Mouse (Mus musculus): ENCODE data around the gene Cryba2. TPM values are rescaled to one million over a fixed set of nuclear protein-coding genes. Genes with fewer than 3 reads are reported as not detected.

The Cryba2 gene
- total and polyA plus RNA-seq, 3 experiments = 0.52 to 1.8 (median 0.55) TPM

DNA sequence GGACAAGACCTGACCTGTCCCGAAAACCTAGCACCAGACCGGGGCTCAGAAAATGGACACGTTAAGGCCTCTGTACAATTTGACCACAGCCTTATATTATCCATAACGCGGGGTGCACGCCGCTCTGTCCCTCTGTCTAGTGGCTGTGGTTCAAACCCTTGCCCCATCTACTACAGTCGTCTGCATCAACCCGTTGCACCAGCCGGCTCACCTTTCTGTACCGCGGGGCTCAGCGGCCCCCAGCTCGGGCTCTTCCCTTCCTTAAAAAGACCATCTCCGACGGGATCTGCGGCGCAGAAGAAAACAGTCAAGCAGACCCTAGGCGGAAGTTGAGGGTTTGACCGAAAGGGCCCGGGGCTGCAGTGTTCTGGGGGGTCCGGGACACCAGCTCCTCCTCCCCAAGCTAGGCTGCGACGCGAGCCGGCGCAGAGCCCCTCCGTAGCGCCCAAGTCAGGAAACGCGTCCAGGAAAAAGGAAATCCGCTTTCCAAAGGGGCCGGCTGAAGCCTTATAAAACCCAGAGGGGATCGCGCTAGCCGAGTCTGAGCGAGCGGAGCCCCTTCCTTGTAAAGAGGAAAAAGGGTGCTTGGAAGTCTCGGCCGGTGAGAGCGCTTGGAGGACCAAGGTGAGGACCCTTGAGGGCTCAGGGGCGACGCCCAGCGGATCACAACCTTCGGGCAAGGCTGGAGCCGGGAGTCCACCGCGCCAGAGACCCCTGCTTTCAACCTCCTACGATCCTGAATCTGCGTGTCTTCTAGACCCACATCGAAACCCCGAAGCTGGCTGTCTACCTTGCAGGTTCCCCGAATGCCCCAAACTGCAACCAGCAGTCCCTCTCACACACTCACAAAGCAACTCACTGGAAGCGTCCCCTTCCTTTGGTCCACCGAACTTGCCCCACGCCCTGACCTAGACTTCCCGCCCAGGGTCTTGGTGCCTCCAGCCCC lies 8.5 kb downstream of the Cryba2 start:
- no peak for DNase-seq

DNA sequence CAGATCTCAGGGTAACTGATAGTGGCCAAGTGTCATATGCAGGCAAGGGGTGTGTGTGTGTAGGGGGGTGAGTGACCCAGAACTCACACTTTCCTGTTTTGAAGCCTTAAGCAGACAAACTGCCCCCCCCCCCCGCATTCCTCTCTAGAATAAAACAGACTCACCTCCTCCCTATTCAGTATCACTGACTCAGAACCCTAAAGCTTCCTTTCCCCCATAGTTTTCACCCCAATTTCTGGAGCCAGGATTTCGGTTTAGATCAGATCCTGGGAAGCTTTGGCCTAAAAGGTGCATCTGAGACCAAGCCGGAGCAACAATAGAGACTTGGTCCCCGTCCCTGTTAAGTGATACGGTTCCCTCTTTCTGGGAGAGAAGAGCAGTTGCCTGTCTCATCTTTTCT lies 9.5 kb downstream of the Cryba2 start:
- DNase-seq = no peak

DNA sequence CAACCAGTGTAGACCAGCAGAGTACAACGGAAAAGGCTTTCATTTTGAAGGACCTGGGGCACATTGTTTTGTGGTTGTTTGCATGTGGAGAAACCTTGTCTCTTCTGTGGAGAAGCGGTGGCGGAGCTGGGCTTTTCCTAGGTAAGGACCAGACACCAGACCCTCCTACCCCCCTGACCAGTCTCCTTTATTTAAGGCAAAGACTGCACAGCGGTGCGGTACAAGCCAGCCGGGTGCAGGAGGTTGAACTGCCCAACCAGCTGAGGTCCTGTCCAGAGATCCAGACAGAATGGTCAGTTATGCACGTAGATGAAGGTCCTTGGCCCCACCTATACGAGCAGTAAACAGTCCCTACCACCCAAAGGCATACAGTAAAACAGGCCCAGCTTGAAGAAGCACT lies 10.1 kb downstream of the Cryba2 start:
- no peak for DNase-seq

- peak; percentile 45 for DNase-seq
These were observed 10.7 kb downstream of the Cryba2 start for GRCm38 (mm10) chr1:74882055-74882734.

- peak; percentile 73 for DNase-seq
These were observed 12.1 kb downstream of the Cryba2 start for GRCm38 (mm10) chr1:74880785-74881360.

DNA sequence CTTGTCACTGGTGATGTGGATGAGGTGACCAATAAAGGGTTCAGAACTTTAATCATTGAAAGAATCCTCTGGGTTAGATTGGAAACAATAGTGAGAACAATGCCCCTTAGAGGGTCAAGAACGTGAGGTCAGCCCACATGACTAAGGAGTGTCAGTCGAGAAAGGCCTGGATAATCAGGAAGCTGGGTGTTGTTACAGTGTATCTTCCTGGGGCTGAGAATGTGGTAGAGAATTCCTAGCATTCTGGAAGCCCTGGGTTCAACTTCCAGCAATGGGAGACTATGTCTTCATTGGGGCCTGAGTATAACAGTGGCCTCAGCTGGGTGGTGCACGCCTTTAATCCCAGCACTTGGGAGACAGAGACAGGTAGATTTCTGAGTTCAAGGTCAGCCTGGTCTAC lies 15.7 kb downstream of the Cryba2 start:
- DNase-seq = no peak

DNA sequence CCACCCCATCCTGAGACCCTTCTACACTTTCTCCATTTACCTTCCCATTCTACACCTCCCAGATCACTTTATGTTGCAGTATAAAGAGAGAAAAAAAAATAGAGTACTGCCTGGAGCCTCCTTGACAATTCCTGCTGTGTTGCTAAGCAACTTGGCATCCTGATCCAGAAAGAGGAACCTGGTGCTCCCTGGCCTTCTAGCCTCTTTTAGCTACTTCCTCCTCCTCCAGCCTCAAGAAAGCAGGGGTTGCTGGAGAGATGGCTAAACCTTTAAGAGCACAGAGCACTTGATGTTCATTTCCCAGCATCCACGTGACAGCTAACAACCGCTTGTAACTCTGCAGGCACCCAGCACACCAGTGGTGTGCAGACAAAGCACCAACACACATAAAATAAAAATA lies 20.7 kb downstream of the Cryba2 start:
- DNase-seq = no peak

GRCm38 (mm10) chr1:74861783-74862182 lies 31.2 kb downstream of the Cryba2 start:
- DNase-seq = no peak

DNA sequence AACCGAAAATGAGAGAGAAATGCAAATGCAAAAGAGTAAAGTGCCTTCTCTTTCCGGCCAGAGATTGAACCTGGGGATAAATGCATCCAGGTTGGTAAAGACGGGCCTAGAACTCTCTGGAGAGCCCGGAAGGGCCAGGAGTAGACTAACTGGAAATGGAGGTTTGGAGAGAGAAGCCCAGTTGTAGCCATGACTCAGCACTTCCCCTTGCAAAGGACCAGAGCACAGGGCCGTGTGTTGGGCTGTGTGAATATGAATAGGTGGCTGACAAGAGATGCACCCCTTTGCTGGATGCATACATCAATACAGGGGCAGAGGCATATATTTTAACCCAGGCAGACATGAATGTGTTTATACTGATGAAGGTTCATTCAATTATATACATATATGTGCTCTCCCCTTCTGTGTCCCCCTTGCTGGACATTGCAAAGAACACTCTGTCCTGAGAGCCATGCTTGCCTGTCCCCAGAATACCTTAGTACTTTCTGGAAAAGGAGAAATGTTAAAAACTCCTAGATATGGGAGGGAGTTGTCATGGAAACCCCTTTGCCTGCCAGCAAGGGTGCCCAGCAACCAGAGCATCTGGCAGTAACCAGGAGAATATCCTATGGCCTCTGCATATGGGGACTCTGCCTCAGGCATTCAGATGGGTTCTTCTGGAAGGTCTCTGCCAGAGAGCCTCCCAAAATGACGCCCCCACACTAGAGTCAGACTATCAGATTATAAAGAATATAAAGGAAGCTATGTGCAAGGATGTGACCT lies 33.5 kb downstream of the Cryba2 start:
- DNase-seq = no peak

DNA sequence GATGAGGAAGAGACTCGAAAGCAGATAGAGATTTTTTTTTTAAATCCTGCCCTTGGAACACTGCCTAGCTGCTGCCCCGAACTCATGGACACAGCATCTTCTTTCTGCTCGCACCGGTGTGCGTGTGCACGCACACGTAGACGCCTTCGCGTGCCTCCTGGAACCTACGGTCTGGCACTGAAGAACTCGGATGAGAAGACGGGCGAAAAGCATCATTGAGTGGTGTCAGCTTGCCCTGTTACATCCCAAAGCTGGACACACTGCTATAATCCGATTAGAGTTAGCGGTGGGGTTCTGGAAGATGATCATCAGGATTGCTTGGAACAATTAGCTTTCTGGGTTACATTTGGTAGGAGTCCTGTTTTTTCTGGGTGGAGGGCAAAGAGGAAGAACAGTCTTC lies 34.1 kb downstream of the Cryba2 start:
- no peak for DNase-seq

GRCm38 (mm10) chr1:74858171-74858719 lies 34.7 kb downstream of the Cryba2 start:
- DNase-seq = peak; percentile 83

DNA sequence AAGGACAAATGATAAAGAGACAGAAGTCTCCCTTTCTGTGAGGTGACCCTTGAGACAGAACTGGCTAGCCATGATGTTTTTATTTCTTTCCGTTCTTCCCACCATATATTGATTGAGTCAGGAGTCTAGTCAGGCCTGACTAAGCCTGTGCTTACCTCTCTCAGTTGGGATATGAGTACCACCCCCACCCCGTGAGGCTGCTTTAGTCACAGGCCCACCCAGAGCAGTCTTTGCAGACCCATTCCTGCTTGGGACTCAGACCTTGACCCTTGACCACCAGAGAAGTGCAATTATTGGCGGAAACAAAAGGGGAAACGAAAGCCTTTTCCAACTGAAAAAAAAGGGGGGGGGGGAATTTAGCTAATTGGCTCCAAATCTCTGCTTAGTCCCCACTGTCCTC lies 35.3 kb downstream of the Cryba2 start:
- DNase-seq = no peak

- no peak for DNase-seq
These were observed 35.7 kb downstream of the Cryba2 start for GRCm38 (mm10) chr1:74857201-74857600.

- no peak for DNase-seq
These were observed 36.2 kb downstream of the Cryba2 start for GRCm38 (mm10) chr1:74856791-74857190.

DNA sequence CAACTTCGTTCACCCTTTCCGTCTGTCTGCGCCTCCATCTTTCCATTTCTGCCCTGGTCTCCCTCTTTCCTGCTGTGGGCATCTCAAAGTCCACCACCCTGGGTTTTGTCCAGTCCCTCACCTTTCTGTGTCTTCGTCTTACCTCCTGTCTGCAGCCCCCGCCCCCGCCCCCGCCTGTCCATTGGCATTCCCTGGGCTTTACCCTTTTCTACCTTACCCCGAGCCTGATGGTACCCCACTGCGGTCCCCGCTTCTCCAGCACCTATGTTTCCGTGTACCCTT lies 36.6 kb downstream of the Cryba2 start:
- no peak for DNase-seq

DNA sequence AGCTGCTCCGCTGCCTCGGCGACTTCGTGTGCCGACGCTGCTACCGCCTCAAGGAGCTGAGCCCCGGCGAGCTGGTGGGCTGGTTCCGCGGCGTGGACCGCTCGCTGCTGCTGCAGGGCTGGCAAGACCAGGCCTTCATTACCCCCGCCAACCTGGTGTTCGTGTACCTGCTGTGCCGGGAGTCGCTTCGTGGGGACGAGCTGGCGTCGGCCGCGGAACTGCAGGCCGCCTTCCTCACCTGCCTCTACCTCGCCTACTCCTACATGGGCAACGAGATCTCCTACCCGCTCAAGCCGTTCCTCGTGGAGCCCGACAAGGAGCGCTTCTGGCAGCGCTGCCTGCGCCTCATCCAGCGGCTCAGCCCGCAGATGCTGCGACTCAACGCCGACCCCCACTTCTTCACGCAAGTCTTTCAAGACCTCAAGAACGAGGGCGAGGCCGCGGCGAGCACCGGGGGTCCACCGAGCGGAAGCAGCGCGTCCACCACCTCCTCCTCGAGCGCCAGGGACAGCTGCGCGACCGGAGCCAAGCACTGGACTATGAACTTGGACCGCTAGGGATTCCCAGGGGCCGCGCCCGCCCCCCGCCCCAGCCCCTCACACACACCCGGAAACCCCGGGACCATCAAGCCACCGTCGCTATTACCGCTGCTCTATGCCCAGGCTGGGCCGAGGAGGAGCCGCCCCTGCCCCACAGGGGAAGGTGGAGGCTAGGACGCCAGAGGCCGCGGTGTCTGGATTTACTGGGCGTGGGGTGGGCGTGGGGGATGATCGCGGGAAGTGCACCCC lies 37.1 kb downstream of the Cryba2 start:
- DNase-seq = peak; percentile 10

GRCm38 (mm10) chr1:74855156-74855555 lies 37.8 kb downstream of the Cryba2 start:
- no peak for DNase-seq

- DNase-seq = peak; percentile 92
These were observed 38.5 kb downstream of the Cryba2 start, which contains the start of gene Cdk5r2 for GRCm38 (mm10) chr1:74854306-74855056. Gene Cdk5r2, plus strand, starts transcription at chr1:74854934.

DNA sequence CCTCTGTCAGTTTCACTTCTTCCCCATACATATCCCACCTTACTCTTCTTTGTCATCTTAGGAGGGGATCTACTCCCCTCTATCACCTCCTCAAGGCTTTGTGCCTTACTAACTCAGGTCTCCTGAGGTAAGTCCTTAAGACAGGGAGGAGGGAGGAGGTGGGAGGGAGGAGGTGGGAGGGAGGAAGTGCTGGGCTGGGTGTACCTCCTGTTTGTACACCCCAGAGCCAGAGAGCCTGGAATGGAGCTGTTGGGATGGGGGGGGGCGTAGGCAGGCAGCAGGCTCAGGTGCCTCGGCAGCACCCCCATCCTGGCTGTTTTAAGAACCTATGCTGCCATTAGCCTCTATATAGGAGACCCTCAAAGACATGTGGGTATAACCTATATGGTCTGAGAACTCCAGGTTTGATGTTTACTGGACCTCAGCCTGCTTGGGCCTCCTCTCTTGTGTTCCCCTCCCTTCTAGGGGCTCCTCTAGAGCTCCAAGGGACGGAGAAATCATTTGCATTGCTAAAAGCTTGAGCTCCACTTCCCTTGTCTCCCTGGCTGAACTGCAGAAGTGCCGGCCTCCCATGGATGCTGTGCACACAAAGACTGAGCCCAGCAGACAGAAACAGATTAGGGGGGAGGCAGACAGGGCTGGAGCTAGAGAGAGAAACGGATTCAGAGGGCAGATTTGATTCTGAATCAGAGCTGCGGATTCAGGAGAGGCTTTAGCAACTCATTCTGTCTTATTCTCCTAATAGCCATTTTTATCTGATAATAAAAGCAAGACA lies 41.8 kb downstream of the Cryba2 start:
- no peak for DNase-seq

DNA sequence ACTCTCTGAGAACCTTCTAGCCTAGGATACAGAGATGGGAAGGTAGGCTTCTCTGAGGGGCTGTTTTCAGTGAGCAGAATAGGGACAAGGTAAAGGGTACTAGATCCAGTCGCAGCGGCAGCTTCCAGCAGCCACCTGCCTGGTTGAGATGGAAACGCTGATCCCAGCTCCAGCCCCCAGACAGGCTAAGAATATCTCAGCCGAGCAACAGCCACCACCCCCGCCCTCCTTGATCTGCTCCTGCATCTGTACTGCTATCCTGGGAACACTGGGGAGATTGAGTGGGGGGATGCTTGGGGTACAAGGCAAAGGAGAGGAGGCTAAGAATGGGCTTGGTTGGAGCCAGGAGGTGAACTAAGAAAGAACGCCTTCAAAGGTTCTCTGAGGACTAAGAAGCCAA lies 42.7 kb downstream of the Cryba2 start:
- no peak for DNase-seq
